Mouse (Mus musculus) retina, postnatal 1 day (tissue): ENCODE results near the gene Commd7.

Experiments
- DNase-seq: peaks from one replicate; pipeline ENCODE4 v3.0.0-alpha.2; 2012

Commd7 gene

GRCm38 (mm10) chr2:153585981-153586380 is 46.6 kb downstream of the Commd7 start:
- DNase-seq: no peak

GRCm38 (mm10) chr2:153584396-153584795 is 48.2 kb downstream of the Commd7 start:
- DNase-seq: no peak

- DNase-seq: no peak
Measured at GRCm38 (mm10) chr2:153583641-153584049, 48.9 kb downstream of the Commd7 start.

- DNase-seq: no peak
Measured at GRCm38 (mm10) chr2:153582876-153583585, 49.5 kb downstream of the Commd7 start.

GRCm38 (mm10) chr2:153581416-153581815 is 51.2 kb downstream of the Commd7 start:
- no peak for DNase-seq

GRCm38 (mm10) chr2:153580458-153580985 is 52.1 kb downstream of the Commd7 start:
- DNase-seq: no peak

GRCm38 (mm10) chr2:153580042-153580441 is 52.5 kb downstream of the Commd7 start:
- no peak for DNase-seq

GRCm38 (mm10) chr2:153577122-153577521 is 55.5 kb downstream of the Commd7 start:
- no peak for DNase-seq

- DNase-seq: no peak
Measured at GRCm38 (mm10) chr2:153576150-153576549, 56.4 kb downstream of the Commd7 start.

GRCm38 (mm10) chr2:153575554-153575953 is 57.0 kb downstream of the Commd7 start:
- no peak for DNase-seq

- no peak for DNase-seq
Measured at GRCm38 (mm10) chr2:153573101-153573500, 59.5 kb downstream of the Commd7 start.

- DNase-seq: no peak
Measured at GRCm38 (mm10) chr2:153568541-153568940, 64.0 kb downstream of the Commd7 start.

GRCm38 (mm10) chr2:153568013-153568412 is 64.6 kb downstream of the Commd7 start:
- DNase-seq: no peak
